Mouse (Mus musculus): ENCODE measurements around the gene Klrb1a.

- no peak for TF ChIP-seq CTCF (IDR thresholded peaks at IDR 0.05; ENCODE audit: borderline replicate concordance, control insufficient read depth, extremely low read depth, insufficient read depth, low read length, poor library complexity)
- TF ChIP-seq POLR2A (IDR thresholded peaks at IDR 0.05; ENCODE audit: control insufficient read depth, extremely low read depth, insufficient read depth, low read length, poor library complexity) = no peak
These were observed 37.9 kb upstream of the Klrb1a start for GRCm38 (mm10) chr6:128661249-128661648.

Measured in thymus, adult 2 months (tissue).